Mouse (Mus musculus): ENCODE data around the gene Zfp260.
"Not testable (repeated sequence)": the region's sequence is repeated elsewhere in the genome, so short reads cannot be mapped to it uniquely, and the experiment has no call there.

Gene Zfp260

DNA sequence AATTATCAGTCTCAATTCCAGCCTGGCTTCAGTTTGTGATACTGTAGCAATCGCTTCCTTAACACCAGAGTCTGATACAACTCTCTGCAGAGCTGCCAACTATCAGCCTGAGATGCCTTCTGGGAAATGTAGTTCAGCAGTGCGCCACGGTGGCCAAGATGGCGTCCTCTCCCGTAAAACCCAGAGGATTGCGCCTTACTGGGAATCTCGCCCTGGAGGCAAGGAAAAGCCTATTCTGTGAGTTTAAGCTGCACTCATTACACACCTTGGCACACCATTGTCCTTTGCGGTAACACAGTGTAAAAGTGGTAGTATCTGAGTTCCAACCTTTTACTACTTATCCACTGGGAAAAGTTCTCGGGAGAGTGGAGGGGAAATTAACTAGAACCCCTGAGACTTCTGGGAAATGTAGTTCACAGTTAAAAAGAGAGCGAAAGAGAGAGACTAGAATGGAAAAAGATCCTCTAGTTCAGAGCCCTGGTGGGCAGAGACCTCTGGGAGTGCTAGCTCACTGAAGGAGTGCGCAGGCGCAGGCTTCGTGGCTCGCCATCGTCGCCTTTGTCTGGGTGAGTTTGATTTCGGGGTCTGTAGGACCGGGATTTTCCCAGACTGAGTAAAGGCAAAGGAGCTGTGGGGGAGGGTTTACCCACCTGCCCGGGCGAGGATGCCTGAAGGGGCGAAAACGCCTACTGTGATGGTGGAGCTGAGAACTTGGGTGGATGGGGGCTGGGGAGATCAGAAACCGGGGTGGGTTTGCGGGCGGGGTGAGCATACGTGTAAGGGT lies at the start of gene Zfp260:
Gene Zfp260 (plus strand): TSS at position 132 of the 784 bp plus-strand sequence.
- peak; percentile 93 for DNase-seq (ENCODE audit: extremely low spot score, low spot score)

DNA sequence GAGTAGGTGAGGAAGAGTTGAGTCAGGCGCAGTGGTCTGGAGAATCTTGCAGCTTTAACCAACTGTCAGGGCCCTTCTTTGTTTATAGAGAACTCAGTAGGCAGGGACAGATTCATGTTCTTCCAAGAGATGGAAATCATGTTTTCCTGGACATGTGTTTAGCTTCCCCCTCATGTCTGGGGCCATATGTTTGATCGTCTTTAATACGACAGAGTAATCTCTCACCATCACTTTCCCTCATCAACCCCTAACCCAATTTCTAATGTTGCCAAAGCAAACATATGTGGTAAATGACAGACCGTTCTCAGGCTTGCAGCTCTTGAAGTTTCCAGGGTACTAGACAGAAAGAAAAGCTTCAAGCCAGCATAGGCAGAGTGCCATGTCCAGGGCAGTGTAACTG lies 46.5 kb upstream of the Zfp260 start:
- no peak for DNase-seq (ENCODE audit: extremely low spot score, low spot score)

DNA sequence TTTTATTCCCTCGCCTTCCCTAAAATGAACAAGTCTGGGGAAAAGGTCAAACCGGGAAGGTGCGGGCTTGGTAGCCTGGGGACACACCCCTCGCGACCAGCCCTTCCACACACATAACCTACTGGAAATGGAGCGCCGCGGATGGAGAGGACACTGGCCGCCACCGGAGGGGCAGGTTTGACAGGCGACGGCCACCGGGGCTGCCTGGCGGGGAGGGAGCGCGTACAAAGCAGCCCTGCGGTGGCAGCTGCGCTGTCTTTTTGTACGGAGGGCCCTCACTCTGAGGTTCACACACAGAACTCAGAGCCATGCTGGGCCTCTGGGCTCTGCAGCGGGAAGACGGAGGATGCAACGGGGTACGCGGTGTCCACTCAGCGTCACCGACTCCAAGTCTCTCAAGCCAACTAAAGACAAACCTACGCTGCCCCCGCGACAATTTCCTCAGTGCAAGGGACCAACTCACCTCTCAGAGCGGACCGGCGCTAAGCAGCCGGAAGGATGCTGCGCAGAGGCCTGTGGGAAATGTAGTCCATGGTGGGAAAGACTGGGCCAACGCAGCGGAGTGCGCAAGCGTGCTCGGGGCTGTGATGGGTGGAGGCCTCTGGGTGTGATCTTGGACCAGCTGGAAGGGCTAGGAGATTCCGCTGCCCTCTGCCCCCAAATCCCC lies 43.6 kb upstream of the Zfp260 start, which contains the start of gene Zfp14:
Gene Zfp14 (minus strand): TSS at position 499 of the 667 bp plus-strand sequence.
- peak; percentile 85 for DNase-seq (ENCODE audit: extremely low spot score, low spot score)

DNA sequence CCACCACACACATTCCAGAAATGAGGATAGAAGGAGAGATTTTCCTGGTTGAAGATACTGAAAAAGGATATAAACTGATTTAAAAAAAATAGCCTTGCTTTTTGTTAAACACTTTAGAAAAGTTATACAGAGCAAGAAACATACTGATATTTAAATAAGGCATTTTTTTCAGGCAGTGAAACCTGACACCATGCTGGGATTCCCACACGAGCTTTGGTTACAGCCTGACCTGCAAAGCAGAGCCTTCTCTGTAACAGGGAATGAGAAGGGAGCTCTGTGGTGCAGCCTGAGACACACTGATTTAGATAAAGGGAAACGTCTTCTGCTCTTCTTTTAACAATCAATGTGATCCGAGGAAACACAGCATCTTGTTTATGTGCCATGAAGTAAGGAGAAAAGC lies 41.0 kb upstream of the Zfp260 start:
- no peak for DNase-seq (ENCODE audit: extremely low spot score, low spot score)

DNA sequence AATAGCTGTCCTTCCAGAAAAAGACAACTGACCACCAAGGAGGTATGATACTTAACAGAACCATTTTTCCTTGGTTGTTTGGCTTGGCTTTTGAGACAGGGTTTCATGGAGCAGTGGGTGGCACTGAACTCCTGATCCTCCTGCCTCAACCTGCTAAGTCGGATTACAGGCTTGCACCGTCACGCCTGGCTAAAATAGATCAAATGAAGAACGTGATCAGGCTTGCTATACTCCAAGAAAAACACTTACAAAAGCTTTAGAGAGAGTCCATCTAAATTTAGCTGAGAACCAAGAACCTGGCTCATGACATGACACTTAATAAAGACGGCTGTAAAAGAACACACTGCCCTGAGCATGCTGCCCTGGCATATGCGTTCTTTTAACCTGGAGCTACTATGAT lies 34.2 kb upstream of the Zfp260 start:
- DNase-seq (ENCODE audit: extremely low spot score, low spot score) = no peak

DNA sequence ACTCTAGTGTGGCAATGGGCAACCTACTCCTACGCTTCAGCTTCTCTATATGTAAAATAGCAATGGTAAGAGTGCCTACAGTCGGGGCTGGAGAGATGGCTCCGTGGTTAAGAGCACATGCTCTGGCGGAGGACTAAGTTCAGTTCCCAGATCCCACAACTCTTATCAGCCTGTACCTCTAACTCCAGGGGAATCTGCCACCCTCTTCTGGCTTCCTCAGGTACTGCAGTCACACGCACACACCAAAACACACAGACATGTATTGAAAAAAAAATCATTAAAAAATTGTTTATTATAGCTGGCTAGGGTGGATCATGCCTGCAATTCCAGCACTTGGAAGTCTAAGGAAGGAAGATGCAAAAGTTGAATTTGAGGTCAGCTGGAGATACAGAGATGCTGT lies 32.1 kb upstream of the Zfp260 start:
- DNase-seq (ENCODE audit: extremely low spot score, low spot score) = no peak

DNA sequence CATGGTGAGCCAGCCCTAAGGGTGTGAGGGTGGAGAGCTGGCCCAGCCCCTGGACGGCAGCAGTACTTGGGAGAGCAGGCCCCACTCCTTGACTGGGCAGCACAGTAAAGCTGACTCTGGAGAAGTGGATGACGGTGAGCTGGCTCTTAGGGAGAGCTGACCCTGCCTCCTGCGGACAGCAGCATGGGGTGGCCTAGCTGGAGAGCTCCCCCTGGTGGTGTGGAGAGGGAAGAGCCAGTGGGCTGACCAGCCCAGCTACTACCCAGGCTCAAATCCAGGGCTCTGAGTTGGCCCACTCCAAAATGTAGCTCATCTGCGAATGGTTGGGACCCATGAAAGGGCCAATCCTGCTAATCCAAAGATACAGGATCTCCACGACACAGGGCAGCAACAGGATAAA lies 30.0 kb upstream of the Zfp260 start:
- no peak for DNase-seq (ENCODE audit: extremely low spot score, low spot score)

DNA sequence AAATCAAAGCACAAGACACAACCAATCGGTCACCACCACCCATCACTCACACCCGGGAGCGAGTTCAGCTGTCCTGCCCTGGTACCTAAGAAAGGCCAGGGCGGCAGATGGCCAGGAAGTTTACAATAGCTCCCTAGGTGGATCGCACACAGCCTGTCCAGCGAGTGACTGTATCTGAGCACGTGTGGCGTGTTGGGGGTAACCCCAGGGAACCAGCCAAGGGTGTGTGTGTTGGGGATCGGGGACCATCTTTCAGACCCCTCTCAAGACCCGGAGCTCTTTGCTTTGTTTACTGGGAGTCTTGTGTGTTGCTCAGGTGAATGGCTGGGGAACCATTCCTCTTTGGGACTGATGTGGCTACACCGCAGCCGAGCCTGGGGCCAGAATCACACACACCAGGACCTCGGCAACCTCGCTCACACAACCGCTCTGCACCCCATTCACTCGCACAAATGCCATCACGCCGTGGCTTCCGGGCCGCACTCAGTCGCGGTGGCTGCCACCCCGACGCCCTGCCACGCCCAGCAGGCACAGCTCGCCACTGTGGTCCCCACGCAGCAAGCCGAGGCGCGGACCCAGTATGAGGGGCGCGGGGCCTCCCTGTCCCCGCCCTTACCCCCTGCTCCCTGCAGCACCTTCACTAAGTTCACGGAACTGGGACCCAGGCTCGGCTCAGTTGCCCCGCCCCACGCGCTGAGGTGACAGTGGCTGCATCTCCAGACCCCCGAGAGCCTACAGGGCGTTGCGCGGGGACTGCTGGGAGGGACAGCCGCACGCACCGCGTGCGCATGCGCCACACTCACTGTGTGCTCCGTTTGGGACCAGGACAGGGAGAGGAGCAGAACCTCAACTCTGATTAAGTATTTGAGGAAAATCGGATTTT lies 22.2 kb upstream of the Zfp260 start, which contains the start of gene Zfp82:
Gene Zfp82 (minus strand): TSS at position 755 of the 883 bp plus-strand sequence.
- peak; percentile 84 for DNase-seq (ENCODE audit: extremely low spot score, low spot score)

DNA sequence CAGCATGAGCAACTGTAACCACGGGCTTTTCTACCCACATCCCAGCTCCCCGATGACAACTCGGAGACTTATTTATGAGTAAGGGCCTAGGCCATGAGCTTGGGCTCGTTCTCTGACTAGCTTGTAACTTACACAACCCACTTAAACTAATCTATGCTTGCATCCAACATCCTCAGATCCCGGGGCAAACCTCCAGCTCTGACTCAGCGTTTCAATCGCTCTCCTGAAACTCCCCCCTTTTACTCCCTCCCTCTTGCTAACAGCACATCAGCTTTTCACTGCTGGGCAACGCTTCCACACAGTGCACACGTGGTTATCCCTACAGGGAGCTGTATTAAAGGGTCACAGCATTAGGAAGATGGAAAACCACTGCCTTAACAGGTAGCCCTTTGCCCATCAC lies 8.1 kb upstream of the Zfp260 start:
- DNase-seq (ENCODE audit: extremely low spot score, low spot score) = no peak

DNA sequence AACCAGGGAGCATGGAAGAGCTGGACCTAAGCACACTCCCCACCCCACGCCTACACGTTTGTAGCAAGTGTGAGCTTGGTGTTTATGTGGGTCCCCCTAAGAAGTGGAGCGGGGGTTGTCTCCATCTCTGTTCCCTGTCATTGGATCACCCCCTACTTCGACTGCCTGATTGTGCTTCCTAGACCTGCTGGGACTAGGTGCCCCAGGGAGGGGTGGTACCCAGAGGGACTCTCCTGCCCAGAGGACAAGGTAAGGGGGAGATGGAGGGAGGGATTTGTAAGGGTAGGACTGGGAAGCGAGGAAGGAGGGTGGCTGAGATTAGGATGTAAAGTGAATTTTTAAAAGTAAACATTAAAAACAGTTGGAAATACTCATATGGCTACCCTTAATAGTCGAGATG lies 5.2 kb upstream of the Zfp260 start:
- DNase-seq (ENCODE audit: extremely low spot score, low spot score) = peak; percentile 31

DNA sequence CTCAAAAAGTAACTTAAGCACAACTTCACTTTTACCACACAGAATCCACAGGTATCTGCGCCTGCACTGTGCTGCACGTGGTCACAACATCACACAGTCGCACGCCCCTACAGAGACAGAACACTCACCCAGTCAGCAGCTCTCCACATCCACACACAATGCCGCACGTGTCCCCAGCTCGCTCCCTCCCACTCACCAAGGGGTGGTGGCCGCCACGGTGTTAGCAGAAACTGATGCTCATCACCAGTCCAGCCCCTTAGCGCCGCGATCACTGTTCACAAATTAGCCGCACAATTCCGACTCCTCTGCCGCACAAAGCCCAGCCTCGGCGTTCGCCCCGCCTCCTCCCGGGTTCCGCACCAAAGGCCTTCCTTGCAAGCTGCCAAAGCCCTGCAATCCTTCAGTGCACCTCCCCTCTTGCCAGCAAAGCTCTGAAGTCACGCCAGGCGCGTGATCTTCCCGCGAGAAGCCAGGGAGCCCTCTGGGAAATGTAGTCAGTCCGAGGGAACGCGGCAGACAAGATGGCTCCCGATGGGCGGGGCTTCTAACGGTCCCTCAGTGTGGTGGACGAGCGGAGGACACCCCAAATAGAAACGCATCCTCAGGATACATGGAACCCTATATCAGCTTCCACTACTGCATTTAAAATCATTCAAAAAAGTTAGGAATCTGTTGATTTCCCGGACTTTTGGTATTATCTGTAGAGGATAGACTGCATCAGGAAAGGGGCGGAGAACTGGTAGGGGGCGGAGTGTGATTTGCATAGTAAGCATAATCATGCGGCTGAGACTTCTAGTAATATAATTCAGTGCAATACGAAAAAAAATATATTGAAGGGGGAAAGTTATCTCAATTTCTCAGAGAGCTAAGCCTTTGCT lies 4.2 kb upstream of the Zfp260 start, which contains the start of the genes Gm26920 and Zfp566:
Gene Gm26920 (minus strand): TSS at position 319 of the 878 bp plus-strand sequence.
Gene Zfp566 (minus strand): TSS at position 436 of the 878 bp plus-strand sequence.
- DNase-seq (ENCODE audit: extremely low spot score, low spot score) = peak; percentile 98

DNA sequence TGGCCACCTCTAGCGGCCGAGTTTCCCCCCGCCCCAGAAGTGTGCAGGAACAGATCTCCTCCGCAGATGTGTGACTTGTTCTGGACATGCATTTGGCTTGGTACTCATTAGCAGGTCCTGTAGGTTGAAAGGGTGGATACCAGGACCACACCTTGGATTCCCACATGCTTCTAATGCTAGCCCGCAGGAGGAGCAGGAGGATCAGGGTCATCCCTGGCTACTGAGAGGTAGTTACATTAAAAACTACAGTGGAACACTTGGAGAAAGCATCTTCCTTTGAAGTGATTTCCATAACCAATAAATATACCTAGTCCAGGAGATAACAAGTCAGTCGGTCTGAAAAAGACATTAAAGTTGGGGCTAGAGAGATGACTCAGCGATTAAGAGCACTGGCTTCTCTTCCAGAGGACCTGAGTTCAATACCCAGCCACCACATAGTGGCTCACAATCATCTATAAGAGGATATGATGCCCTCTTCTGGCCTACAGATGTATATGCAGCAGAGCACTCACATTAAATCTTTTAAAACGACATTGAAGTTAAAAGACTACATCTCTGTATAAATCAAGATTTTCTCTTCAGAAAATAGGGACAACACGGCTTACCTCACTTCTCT lies 3.5 kb upstream of the Zfp260 start:
- no peak for DNase-seq (ENCODE audit: extremely low spot score, low spot score)

DNA sequence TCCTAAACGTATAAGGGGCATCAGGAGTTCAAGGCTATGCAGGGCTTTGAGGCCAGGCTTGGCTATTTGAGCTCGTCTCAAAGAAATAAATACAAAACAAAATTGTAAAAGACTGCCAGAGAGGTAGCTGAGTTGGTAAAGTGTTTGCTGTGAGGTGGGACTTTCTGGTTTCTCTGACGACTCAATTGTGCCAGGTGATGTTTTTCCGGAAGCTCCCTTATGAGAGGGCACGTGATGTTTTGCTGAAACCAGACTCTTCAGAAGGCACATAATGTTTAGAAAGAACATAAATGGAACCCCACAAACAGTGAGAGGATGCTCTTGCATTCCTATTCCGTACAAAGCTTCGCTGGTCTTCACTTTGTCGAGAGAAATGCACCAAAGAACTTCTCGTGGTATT lies 1.9 kb upstream of the Zfp260 start:
- no peak for DNase-seq (ENCODE audit: extremely low spot score, low spot score)

DNA sequence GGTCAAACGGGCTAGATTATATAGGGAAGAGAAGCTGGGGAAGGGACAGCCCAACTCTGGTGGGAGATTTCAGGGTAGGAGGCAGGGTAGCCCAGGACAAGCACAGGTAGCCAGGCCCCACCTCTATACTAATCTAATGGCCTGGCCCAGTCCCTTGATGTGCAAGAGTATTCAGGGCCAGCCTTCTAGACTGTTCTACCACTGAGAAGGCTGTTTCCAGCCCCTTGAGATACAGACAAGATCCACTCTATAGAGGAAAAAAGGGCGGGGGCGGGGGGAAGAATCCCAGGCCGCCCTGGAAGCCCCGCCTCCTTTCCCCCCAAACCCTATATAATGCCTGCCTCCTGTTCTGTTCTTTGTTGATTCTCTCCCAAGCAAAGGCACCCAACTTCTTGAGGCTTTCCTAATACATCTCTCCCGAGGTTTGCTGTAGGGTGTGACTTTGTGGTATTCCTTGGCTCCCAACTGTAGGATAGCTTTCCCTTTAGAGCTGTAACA lies 610 bp upstream of the Zfp260 start:
- DNase-seq (ENCODE audit: extremely low spot score, low spot score) = no peak

DNA sequence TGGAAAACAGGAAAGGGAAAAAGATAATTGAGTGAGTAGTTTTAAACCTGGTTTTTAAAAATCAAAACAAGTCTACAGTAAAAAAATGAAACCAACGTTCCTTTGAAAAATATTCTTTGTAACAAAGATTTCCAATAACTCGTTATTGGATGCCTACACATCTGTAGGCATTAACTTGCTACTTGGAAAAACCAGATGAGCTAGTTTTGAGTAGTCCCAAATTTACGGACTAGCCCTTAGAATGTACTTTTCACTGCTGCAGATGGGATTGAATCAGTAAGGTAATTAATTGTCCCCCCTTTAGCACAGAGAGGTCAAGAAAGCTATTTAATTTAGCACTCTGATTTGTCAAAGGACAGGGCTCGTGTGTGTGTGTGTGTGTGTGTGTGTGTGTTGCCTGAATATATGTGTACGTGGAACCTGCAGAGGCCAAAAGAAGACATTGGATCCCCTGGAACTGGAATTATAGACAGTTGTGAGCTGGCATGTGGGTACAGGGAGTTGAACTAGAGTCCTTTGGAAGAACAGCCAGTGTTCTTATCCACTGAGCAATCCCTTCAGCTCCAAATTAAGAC lies 1.1 kb downstream of the Zfp260 start:
- DNase-seq (ENCODE audit: extremely low spot score, low spot score) = peak; percentile 36

DNA sequence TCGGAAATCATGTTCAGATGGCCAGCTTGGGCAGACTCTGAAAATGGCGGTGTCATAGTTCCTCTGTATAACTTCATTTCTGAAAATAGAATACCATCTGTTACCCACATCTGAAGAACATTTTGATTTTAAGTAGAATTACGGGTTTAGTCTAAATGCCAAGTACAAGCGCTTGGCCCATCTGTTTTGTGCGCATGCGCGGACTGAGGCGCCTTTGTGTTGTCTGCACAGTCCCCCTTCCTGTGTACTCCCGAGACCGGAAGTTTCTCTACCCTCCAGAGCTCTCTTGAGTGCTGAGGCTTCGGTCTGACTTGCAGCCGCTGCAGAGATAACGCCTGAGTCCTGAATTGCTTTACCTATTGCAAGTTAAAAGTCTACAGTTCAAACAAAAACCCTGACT lies 4.7 kb downstream of the Zfp260 start:
- no peak for DNase-seq (ENCODE audit: extremely low spot score, low spot score)

DNA sequence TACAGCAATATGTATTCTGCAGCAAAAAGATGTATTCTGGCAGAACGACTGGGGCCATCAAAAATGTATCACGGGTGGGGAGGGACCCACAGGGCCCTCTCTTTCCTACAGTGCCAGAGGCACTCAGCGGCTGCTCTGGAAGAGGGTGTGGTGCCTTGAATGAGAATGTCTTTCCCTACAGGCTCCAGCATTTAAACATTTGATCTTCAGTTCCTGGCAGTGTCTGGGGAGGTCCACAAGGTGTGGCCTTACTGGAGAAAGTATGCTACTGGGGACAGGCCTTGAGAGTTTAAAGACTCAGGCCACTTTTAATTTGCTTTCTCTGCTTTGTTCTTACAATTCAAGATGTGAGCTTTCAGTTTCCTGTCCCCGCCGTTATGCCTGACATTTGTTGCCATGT lies 21.5 kb downstream of the Zfp260 start:
- no peak for DNase-seq (ENCODE audit: extremely low spot score, low spot score)

DNA sequence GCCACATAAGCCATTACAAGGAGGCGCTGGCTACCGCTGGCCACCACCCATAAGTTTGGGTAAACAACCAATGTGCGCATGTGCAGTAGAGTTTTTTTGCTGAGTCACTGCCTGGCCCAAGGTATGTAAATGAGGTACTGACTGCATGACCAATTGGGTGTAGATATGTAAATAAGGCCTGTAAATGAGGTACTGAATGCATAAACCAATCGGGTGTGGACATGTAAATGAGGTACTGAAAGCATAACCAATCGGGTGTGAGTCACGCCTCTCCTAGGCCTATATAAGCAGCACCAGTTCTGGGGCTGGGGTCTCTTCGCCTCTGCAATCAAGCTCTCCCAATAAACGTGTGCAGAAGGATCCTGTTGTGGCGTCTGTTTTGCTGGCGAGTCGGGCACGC lies 23.4 kb downstream of the Zfp260 start:
- DNase-seq (ENCODE audit: extremely low spot score, low spot score) = not testable (repeated sequence)

DNA sequence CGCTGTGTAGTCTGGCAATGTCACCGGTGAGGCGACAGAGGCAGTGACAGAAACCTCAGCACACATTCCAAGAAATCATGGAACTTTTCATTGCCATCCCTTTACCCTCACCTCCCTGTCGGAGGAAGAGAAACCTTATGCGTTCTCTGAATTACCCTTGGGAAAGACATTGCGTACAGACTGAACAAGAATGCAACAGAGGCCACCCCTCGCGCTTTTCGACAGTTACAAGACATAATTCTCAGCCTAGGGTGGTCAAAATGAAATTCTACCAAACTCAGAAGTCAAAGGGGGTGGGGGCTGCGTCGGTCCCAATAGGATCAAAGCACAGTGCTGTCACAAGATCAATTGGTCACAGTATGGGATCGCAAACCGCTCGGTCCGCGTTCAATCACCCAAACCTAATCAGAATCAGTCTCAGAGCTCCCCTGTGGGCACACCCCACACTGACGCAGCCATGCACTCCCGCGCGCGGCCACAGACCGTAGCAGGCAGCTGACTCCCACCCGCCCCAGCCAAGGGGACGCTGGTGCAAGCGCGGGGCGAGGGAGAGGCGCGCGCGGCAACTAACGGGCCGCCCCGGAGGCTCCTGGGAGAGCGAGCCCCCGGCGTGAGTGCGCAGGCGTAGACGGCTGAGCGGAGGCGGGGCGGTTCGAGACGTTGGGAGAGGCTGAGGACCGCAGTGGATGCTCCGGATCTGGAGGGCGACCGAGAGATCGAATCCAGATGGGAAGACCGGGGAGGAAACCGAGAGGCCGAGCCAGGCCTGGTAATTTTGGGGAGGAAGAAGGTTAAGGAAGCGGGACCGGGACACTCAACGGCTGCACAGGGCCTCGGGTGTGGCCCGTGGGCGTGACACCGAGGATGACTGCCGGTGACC lies 27.0 kb downstream of the Zfp260 start, which contains the start of gene Zfp382:
Gene Zfp382 (plus strand): TSS at position 635 of the 880 bp plus-strand sequence.
- peak; percentile 95 for DNase-seq (ENCODE audit: extremely low spot score, low spot score)

Measured in neural tube, embryonic 10.5 days (tissue).